17 mouse cellular contexts compared by ENCODE assay signal in genomic region chr7:89155741-89156140, GRCm38 (mm10).
A peak's percentile ranks its signal among the peaks of the same experiment; 100 is the strongest.
DNase-seq lines count a peak whose midpoint lies in the region; ATAC-seq and TF ChIP-seq lines count a peak whose summit lies in the region.
"Had no signal": no experiment of that assay in that cellular context is flagged by ENCODE, and none has a peak within 500 bp of the region (broad histone marks: within the 10 kb centered on the region; RNA-seq: fewer than 3 reads in every experiment).

No protein-coding gene starts in this region.

- DNase-seq in heart, adult 9 months (ENCODE audit: low spot score in 2 of 2): peak; percentile 19 to 24
- no peak for DNase-seq in heart, postnatal 36 days
- DNase-seq in kidney, postnatal 14 days: peak; percentile 15
- DNase-seq in kidney, adult 9 months: no peak
- DNase-seq in Patski (ENCODE audit: low read depth, low spot score): peak; percentile 22
- DNase-seq in heart, postnatal 10 days: peak; percentile 29 to 32
- no peak for DNase-seq in cerebellum, postnatal 14 days
- DNase-seq in urinary bladder, postnatal 4 days (ENCODE audit: low spot score in 2 of 2): no peak
- DNase-seq: cerebellum, postnatal 10 days; gastrocnemius, adult 2 months; kidney, adult 8-10 months; layer of hippocampus, postnatal 36 days; liver, embryonic 13.5 days; right cerebral cortex, postnatal 25 days; thymus, postnatal 25 days had no signal

- H3K27me3 ChIP-seq in Patski: no peaks in the 10 kb centered on the region
- H3K27me3 ChIP-seq: liver, embryonic 13.5 days; neural tube, embryonic 13.5 days had no signal

- no peak for TF ChIP-seq CTCF in Patski (IDR thresholded peaks at IDR 0.05)

- peak; percentile 51 for ATAC-seq in Patski
- ATAC-seq: forebrain, embryonic 16.5 days had no signal

- intact Hi-C loops in heart, postnatal 36 days (cut with DNase I): no loop called here
- intact Hi-C loops in heart, postnatal 10 days (cut with DNase I): no loop called here

- in situ Hi-C loops in Patski (cut with MboI; ENCODE audit: low pct_unique_long_range_greater_than_20kb): no loop called here

- CTCF ChIA-PET in Patski (lab: Charles Lee): no interaction called here

- POLR2A ChIA-PET in Patski (lab: Charles Lee): interaction anchor here (1.1 kb wide), 1 partner anchor 20 kb away, joined by 4 read pairs; no protein-coding TSS in a partner anchor

Comparison
In these comparisons a context has a peak if more than half of its experiments do, and no peak if none do; other contexts are left out.
1. DNase-seq: peak in heart, adult 9 months (2 of 2), kidney, postnatal 14 days (single experiment), Patski (single experiment) and heart, postnatal 10 days (2 of 2); none in heart, postnatal 36 days (0 of 2), kidney, adult 9 months (single experiment), cerebellum, postnatal 14 days (0 of 2) and urinary bladder, postnatal 4 days (0 of 2).